ENCODE assay signal across 18 mouse cellular contexts in genomic region chr6:9999457-9999856, GRCm38 (mm10).
"Had no signal": no experiment of that assay in that cellular context is flagged by ENCODE, and none has a peak within 500 bp of the region (broad histone marks: within the 10 kb centered on the region; RNA-seq: fewer than 3 reads in every experiment).

No protein-coding gene starts in this region.

- H3K9me3 ChIP-seq: liver, embryonic 13.5 days; liver, embryonic 15.5 days; lung, embryonic 15.5 days; megakaryocyte, embryonic 14.5 days; midbrain, embryonic 13.5 days; stomach, embryonic 15.5 days had no signal

- H3K4me1 ChIP-seq: liver, embryonic 13.5 days; liver, embryonic 15.5 days; lung, embryonic 15.5 days; megakaryocyte, embryonic 14.5 days; midbrain, embryonic 13.5 days; stomach, embryonic 15.5 days had no signal

- H3K36me3 ChIP-seq: liver, embryonic 13.5 days; liver, embryonic 15.5 days; lung, embryonic 15.5 days; midbrain, embryonic 13.5 days; stomach, embryonic 15.5 days had no signal

- ATAC-seq: liver, postnatal 0 days; lung, postnatal 0 days; midbrain, embryonic 13.5 days; midbrain, embryonic 16.5 days had no signal

- H3K27me3 ChIP-seq: liver, embryonic 13.5 days; liver, embryonic 15.5 days; lung, embryonic 15.5 days; megakaryocyte, embryonic 14.5 days; midbrain, embryonic 13.5 days; stomach, embryonic 15.5 days had no signal

- DNase-seq: liver, embryonic 13.5 days; liver, postnatal 0 days; lung, adult 2 months; lung, postnatal 14 days; lung, postnatal 36 days; right cerebral cortex, postnatal 14 days; thymus, adult 2 months; thymus, postnatal 36 days had no signal

- H3K27ac ChIP-seq: liver, embryonic 13.5 days; liver, embryonic 15.5 days; lung, embryonic 15.5 days; macrophage; midbrain, embryonic 13.5 days; stomach, embryonic 15.5 days; stomach, postnatal 0 days had no signal

- H3K4me2 ChIP-seq: liver, embryonic 13.5 days; liver, embryonic 15.5 days; lung, embryonic 15.5 days; midbrain, embryonic 11.5 days; midbrain, embryonic 13.5 days; stomach, embryonic 15.5 days had no signal

- H3K4me3 ChIP-seq: liver, embryonic 13.5 days; liver, embryonic 15.5 days; lung, embryonic 15.5 days; megakaryocyte, embryonic 14.5 days; midbrain, embryonic 13.5 days; stomach, embryonic 15.5 days had no signal

- H3K9ac ChIP-seq: liver, embryonic 13.5 days; liver, embryonic 15.5 days; liver, postnatal 0 days; lung, embryonic 15.5 days; midbrain, embryonic 13.5 days; stomach, embryonic 15.5 days had no signal
